Mouse (Mus musculus) granulocyte monocyte progenitor cell, adult 5-6 weeks (primary cell): ENCODE measurements around the gene Thap2. TPM values are rescaled to one million over a fixed set of nuclear protein-coding genes. Genes with fewer than 3 reads are reported as not detected.

ENCODE experiments used
- total RNA-seq, 2 experiments: library from RNA; stranded (forward) in 1 of 2; stranded (reverse) in 1 of 2; fragments of 200-712, 200-1000 nt in 1 of 2; fragments of >200 nt in 1 of 2; fragmentation: Nextera tagmentation in 1 of 2; gene quantifications; 2 replicates each; pipeline ENCODE4 v1.2.3; 2014 to 2017

Thap2 gene
- total RNA-seq, 2 experiments from 2014 or later = 6.7 to 11.6 TPM

Other genes with a start within 250 kb of the Thap2 start
- gene Tph2, start 199.4 kb downstream of the Thap2 start, total RNA-seq (2014; fragmentation: Nextera tagmentation) = not detected in 2 replicates
- gene Tph2, start 199.4 kb downstream of the Thap2 start, total RNA-seq (2017) = not detected in 2 replicates
- gene Tbc1d15, start 133.0 kb downstream of the Thap2 start, total RNA-seq (2014; fragmentation: Nextera tagmentation) = 64.0 and 82.8 TPM in 2 replicates
- 52.2 and 55.0 TPM in 2 replicates for gene Tbc1d15, start 133.0 kb downstream of the Thap2 start, total RNA-seq (2017)
- gene Rab21, start 68.8 kb downstream of the Thap2 start, total RNA-seq (2014; fragmentation: Nextera tagmentation) = 60.9 and 70.6 TPM in 2 replicates
- 42.5 and 47.1 TPM in 2 replicates for gene Rab21, start 68.8 kb downstream of the Thap2 start, total RNA-seq (2017)
- gene Tmem19, start 21.9 kb downstream of the Thap2 start, total RNA-seq (2014; fragmentation: Nextera tagmentation) = 13.3 and 15.2 TPM in 2 replicates
- gene Tmem19, start 21.9 kb downstream of the Thap2 start, total RNA-seq (2017) = 13.0 and 23.7 TPM in 2 replicates
- gene Zfc3h1, start 516 bp upstream of the Thap2 start, total RNA-seq (2014; fragmentation: Nextera tagmentation) = 54.8 and 72.9 TPM in 2 replicates
- 21.4 and 36.5 TPM in 2 replicates for gene Zfc3h1, start 516 bp upstream of the Thap2 start, total RNA-seq (2017)
- gene A930009A15Rik, start 185.5 kb upstream of the Thap2 start, total RNA-seq (2014; fragmentation: Nextera tagmentation) = not detected in 2 replicates
- not detected in 2 replicates for gene A930009A15Rik, start 185.5 kb upstream of the Thap2 start, total RNA-seq (2017)
- gene Lgr5, start 203.3 kb upstream of the Thap2 start, total RNA-seq (2014; fragmentation: Nextera tagmentation) = not detected in 2 replicates
- gene Lgr5, start 203.3 kb upstream of the Thap2 start, total RNA-seq (2017) = not detected in 2 replicates